Mouse (Mus musculus) frontal cortex, postnatal 14 days (tissue): ENCODE data around the gene Srd5a2.
"Not testable (repeated sequence)": the region's sequence is repeated elsewhere in the genome, so short reads cannot be mapped to it uniquely, and the experiment has no call there.

ENCODE experiments used
- DNase-seq, 2 experiments: peaks; one replicate each; pipeline ENCODE4 v3.0.0; 2022; ENCODE audit warnings: low spot score in 2 of 2

Gene Srd5a2

GRCm38 (mm10) chr17:74047210-74048082, at the start of gene Srd5a2:
Srd5a2 (minus strand) TSS chr17:74047916.
- DNase-seq: no peak

- no peak for DNase-seq
Observed at GRCm38 (mm10) chr17:74088886-74089678, 41.4 kb upstream of the Srd5a2 start.

DNA sequence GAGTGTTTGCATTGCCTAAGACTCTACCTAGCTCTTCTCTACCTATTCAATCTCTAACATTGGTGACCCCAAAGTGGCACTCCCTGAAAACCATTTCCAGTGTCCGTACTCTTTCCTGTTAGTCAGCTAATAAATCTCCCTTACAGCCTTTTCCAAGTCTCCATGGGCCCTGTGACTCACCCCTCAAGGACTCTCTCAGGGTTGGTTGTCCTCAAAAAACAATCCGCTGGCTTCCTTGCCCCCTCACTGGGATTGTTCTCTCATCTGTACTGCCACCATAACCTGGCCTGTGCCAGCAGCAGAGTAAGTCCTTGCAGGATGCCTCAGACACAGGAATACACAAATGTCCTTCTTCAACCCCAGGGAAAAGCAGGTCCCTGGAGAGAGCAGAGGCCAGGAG, 40.3 kb upstream of the Srd5a2 start:
- DNase-seq: no peak

DNA sequence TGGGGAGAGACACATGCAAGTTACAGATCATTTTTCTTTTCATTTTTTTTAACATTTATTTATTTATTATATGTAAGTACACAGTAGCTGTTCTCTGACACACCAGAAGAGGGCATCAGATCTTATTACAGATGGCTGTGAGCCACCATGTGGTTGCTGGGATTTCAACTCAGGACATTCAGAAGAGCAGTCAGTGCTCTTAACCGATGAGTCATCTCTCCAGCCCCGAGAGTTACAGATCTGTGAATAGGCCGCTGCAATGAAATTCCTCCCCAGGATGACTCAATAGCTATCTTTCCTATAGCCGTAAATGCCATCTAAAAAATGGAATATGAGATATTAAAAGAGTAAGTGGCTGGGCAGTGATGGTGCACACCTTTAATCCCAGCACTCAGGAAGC, 35.7 kb upstream of the Srd5a2 start:
- DNase-seq: no peak

- no peak for DNase-seq
Observed at GRCm38 (mm10) chr17:74080076-74080615, 32.4 kb upstream of the Srd5a2 start.

- no peak for DNase-seq
Observed at GRCm38 (mm10) chr17:74078776-74079495, 31.2 kb upstream of the Srd5a2 start.

- DNase-seq: not testable (repeated sequence)
Observed at GRCm38 (mm10) chr17:74073067-74073466, 25.4 kb upstream of the Srd5a2 start.

- DNase-seq: not testable (repeated sequence)
Observed at GRCm38 (mm10) chr17:74062763-74063162, 15.0 kb upstream of the Srd5a2 start.

GRCm38 (mm10) chr17:74048229-74048816, 607 bp upstream of the Srd5a2 start:
- DNase-seq: no peak

- no peak for DNase-seq
Observed at GRCm38 (mm10) chr17:74043754-74044153, 4.0 kb downstream of the Srd5a2 start.

DNA sequence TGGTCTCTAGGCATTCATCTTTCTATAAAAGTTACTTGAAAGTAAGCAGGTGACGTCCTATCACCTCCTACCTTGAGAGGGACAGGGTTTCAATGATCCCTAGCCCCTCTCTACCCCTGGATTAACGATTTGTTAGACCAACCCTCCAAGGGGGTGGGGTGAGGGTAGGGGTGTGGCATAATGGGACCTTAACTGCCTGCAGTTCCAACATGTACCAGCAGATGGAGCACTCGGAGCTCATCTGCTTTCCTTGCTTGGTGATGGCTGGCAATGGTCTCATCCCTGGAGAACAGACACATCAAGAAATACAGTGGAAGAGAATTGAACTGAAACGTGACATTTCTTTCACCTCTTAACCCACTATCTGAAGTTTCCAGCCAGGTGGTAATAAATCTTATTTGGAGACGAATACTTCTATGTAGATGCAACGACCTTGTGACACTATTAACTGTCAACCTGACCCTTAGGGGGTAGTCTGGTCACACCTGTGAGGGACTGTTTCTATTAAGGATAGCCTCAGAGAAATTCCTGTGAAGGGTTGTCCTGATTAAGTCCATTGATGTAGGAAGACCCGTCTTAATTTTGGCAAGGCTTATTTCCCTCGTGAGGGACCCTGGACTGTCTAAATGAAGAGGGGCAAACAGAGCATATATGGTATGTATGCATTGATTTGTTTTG, 27.1 kb downstream of the Srd5a2 start:
- DNase-seq: peak; percentile 60 to 82

- no peak for DNase-seq
Observed at GRCm38 (mm10) chr17:74018281-74018680, 29.4 kb downstream of the Srd5a2 start.

- no peak for DNase-seq
Observed at GRCm38 (mm10) chr17:74017649-74018048, 30.1 kb downstream of the Srd5a2 start.

- DNase-seq: no peak
Observed at GRCm38 (mm10) chr17:74015128-74015527, 32.6 kb downstream of the Srd5a2 start.

DNA sequence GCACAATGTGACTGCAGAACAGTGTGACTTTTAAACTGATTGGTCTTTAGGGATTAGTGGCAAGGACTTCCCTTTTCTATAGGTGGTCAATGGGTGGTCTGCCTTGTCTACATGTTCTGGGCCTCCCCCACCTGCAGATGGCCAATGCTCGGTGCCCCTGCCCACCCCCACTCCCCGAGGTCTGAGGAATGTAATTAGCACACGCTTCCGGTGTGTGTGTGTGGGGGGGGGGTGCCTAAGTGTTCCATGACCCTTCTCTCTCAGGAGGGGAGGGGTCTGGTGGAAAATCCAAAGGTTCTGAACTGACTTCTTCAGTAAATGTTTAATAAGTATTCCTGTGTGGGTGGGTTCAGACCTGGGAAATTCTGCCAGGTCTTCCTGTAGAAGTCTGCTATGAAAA, 39.0 kb downstream of the Srd5a2 start:
- no peak for DNase-seq

GRCm38 (mm10) chr17:74007001-74007400, 40.7 kb downstream of the Srd5a2 start:
- DNase-seq: no peak

- DNase-seq: no peak
Observed at GRCm38 (mm10) chr17:74002396-74002795, 45.3 kb downstream of the Srd5a2 start.

DNA sequence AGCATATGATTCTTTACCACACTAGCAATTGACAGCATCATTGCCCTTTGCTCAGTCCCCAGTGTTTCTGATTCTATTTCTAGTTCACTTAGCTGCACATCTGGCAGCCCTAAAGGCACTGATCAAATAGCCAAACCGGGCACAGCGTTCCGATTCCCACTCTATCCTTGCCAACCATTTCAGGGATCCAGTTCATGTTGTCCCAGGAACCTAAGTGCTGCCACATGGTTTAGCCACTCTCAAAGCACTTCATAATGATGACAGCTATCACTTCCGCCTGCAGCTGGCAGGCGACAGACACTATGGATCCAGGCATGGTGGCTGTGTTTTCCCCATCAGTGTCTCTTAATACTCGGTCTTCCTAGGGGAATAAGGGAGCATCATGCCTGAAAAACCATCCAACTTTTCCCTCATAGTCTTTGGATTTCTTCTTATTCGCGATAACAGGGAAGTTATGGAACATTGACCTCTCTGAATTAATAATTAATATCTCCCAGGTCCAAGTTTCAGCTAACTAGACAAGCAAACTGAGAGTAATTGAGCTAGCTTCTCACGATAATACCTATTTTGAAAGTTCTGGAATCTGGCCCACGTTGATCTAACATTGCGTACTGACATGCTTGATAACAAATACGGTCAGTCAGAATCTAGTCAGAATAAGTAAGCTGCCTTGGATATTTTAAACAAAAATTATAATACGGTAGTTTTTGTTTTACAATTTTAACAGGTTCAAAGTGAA, 51.6 kb downstream of the Srd5a2 start:
- no peak for DNase-seq

DNA sequence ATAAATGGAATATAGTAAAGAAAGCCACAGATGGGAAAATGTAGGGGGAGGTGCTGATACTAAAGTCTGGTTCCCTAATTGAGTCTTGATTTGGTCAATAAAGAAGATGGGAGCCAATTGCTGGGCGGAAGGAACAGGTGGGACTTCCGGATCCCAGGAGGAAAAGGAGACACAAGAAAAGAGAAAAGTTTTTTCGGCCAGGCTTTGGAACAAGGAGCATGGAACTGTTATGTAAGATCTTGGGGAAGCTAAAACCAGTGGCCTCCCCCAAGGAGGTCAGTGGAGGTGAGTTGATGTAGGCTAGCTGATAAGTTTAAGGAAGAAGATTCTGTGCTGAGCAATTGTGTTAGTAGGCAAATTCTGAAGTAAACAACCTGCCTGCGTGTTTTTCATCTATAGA, 56.5 kb downstream of the Srd5a2 start:
- no peak for DNase-seq

DNA sequence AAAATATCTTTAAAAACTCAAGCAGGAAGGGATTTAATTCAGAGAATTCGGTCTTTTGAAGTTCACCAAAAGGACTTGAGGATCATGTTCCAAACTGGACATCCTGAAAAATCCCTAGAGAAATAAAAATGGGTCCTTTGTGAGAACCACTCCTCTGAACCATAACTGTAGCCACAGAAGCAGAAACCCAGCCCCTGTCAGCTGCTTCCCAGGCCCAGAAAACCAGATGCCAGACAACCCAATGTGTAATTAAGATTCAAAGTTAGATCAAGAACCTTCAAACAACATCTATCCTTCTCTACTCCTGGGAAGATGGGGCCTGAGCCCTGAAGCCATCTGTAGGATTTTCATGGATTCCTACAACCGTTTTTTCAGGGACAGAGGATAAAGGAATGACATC, 61.1 kb downstream of the Srd5a2 start:
- DNase-seq: no peak
